Mouse (Mus musculus): Measurements from ENCODE around the gene 2010005H15Rik. TPM values are rescaled to one million over a fixed set of nuclear protein-coding genes. Genes with fewer than 3 reads are reported as not detected.

Gene 2010005H15Rik
- polyA plus RNA-seq, 1 experiment from 2014 or later, result not detected

Other genes starting within 250 kb of the 2010005H15Rik start
- 66.8 and 69.4 TPM in 2 replicates for gene Kpna1, start 242.7 kb upstream of the 2010005H15Rik start, polyA plus RNA-seq (2016; fragmentation: Nextera tagmentation; extraction: Ambion mirVana)
- 7.8 and 8.7 TPM in 2 replicates for gene Wdr5b, start 180.3 kb upstream of the 2010005H15Rik start, polyA plus RNA-seq (2016; fragmentation: Nextera tagmentation; extraction: Ambion mirVana)
- gene Fam162a, start 149.9 kb upstream of the 2010005H15Rik start, polyA plus RNA-seq (2016; fragmentation: Nextera tagmentation; extraction: Ambion mirVana), result 351 and 357 TPM in 2 replicates
- gene Ccdc58, start 149.8 kb upstream of the 2010005H15Rik start, polyA plus RNA-seq (2016; fragmentation: Nextera tagmentation; extraction: Ambion mirVana), result 92.9 and 106 TPM in 2 replicates
- 0.06 and 0.09 TPM in 2 replicates for gene Csta1, start 90.2 kb upstream of the 2010005H15Rik start, polyA plus RNA-seq (2016; fragmentation: Nextera tagmentation; extraction: Ambion mirVana)
- not detected in 2 replicates for gene Stfa2l1, start 64.7 kb upstream of the 2010005H15Rik start, polyA plus RNA-seq (2016; fragmentation: Nextera tagmentation; extraction: Ambion mirVana)
- not detected in 2 replicates for gene Gm5483, start 37.3 kb upstream of the 2010005H15Rik start, polyA plus RNA-seq (2016; fragmentation: Nextera tagmentation; extraction: Ambion mirVana)
- gene Gm5416, start 11.1 kb upstream of the 2010005H15Rik start, polyA plus RNA-seq (2016; fragmentation: Nextera tagmentation; extraction: Ambion mirVana), result not detected in 2 replicates
- 0.34 and 0.47 TPM in 2 replicates for gene Stfa1, start 55.5 kb downstream of the 2010005H15Rik start, polyA plus RNA-seq (2016; fragmentation: Nextera tagmentation; extraction: Ambion mirVana)
- gene BC117090, start 112.9 kb downstream of the 2010005H15Rik start, polyA plus RNA-seq (2016; fragmentation: Nextera tagmentation; extraction: Ambion mirVana), result not detected in 2 replicates
- gene BC100530, start 146.3 kb downstream of the 2010005H15Rik start, polyA plus RNA-seq (2016; fragmentation: Nextera tagmentation; extraction: Ambion mirVana), result 0.39 TPM in 1 of 2 replicates, not detected in the other
- gene Stfa2, start 187.0 kb downstream of the 2010005H15Rik start, polyA plus RNA-seq (2016; fragmentation: Nextera tagmentation; extraction: Ambion mirVana), result not detected in 2 replicates
- gene Stfa3, start 233.9 kb downstream of the 2010005H15Rik start, polyA plus RNA-seq (2016; fragmentation: Nextera tagmentation; extraction: Ambion mirVana), result not detected in 2 replicates

All from embryonic facial prominence, embryonic 10.5 days (tissue).